Mouse (Mus musculus): Measurements from ENCODE around the gene Tmem145.

DNA sequence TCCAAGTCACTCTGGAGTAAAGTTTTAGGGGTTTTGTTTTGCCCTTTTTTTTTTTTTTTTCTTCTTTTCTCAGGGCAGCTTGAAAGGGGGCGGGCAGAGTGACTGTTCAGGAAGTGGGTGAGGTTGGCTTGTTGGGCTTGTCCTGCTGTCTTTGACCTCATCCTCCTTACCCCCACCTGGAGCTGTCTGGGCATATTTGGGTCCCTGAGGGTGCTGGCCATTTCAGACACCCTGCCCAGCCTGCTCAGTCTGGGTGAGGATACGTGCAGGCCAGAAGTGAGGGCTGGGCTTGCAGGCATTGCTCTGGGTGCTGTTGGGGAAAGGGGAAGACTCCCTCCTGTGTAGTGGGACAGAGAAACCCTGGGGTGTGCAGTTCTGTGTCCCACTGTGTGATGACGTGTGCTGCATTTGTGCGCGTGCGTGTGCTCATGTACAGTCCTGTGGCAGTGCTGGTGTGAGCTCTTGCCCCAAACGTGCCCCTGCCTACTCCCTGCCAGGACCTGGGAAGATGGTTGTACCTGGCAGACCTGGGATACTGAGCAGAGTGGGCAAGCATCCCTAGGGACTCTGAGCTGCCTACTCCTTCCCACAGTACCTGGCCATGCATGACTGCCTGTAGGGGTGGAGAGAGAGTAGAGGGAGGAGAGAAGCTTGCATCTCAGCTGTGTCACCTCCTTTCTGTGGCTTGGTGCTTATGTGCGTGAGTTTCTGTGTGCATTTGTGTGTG lies 36.2 kb upstream of the Tmem145 start:
- TF ChIP-seq POLR2A (IDR thresholded peaks at IDR 0.05; ENCODE audit: extremely low read depth, insufficient read depth, low read length) (no peak), CTCF (IDR thresholded peaks at IDR 0.05; ENCODE audit: extremely low read depth, insufficient read depth, low read length) (no peak)
